In the genomic region with DNA sequence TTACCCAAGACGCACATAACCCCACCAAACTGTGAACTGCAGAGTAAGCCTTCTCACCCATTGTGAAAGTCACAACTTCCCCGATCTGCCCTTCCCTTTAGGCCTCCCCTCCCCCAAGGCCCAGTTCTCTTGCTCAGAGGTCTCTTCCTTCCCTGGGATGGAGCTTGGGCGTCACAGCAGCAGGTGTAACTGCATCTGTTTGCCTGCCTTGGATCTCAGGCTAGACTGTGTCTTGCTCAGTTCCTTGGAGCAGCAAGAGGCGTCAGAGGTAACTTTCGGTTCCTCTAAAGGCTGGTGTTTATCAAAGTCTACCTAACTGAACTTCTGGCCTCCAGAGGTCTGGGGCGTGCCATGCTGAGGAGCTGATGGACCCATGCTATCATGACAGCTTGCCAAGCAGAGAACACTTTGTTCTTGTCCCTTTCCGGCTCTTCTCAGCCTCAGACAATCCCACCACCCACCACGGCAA, we compare ENCODE assay signal across 8 mouse cellular contexts. TPM values are rescaled to one million over a fixed set of nuclear protein-coding genes. Genes with fewer than 3 reads are reported as not detected.
A peak's percentile ranks its signal among the peaks of the same experiment; 100 is the strongest.
DNase-seq lines count a peak whose midpoint lies in the region; ATAC-seq and TF ChIP-seq lines count a peak whose summit lies in the region.

No protein-coding gene starts in this region.

- H3K4me3 ChIP-seq in G1E (ENCODE audit: low read depth, low read length), result peak overlapping the region; percentile 1; the same call in 1 of the 2 replicates
- H3K4me3 ChIP-seq in spleen, adult 2 months (ENCODE audit: extremely low read depth, insufficient read depth, insufficient read length), result no peak overlapping the region
- no peak overlapping the region for H3K4me3 ChIP-seq in midbrain, embryonic 11.5 days (ENCODE audit: low read depth, low read length)

- no peaks in the 10 kb centered on the region for H3K27me3 ChIP-seq in G1E (ENCODE audit: insufficient read depth, low read length)
- H3K27me3 ChIP-seq in spleen, adult 2 months (ENCODE audit: control insufficient read depth, insufficient read depth, low read length), result no peaks in the 10 kb centered on the region
- H3K27me3 ChIP-seq in midbrain, embryonic 11.5 days (ENCODE audit: control insufficient read depth, insufficient read depth, low read length), result no peaks in the 10 kb centered on the region

- H3K9me3 ChIP-seq in G1E (replicated peaks), result no peaks in the 10 kb centered on the region
- no peaks in the 10 kb centered on the region for H3K9me3 ChIP-seq in midbrain, embryonic 11.5 days (ENCODE audit: control insufficient read depth, low read length)

- TF ChIP-seq POLR2A in spleen, adult 2 months (IDR thresholded peaks at IDR 0.05; ENCODE audit: low read depth, low read length), result no peak

- H3K27ac ChIP-seq in spleen, adult 2 months (ENCODE audit: insufficient read depth, low read length), result peak overlapping the region; percentile 83
- no peak overlapping the region for H3K27ac ChIP-seq in midbrain, embryonic 11.5 days (ENCODE audit: low read depth, low read length)

- DNase-seq in A20 (ENCODE audit: low read depth, low spot score) (peak; percentile 97), G1E (ENCODE audit: low spot score) (no peak)
- DNase-seq in heart, postnatal 4 days, result peak; percentile 22
- peak; percentile 82 to 87 for DNase-seq in lung, adult 18-20 months
- DNase-seq in spleen, adult 2 months (ENCODE audit: low read depth in 1 of 2, low spot score in 2 of 2), result peak; percentile 78 to 94
- no peak for DNase-seq in retina, embryonic 14.5 days (ENCODE audit: low spot score)
- no peak for DNase-seq in midbrain, embryonic 11.5 days (ENCODE audit: low spot score, missing footprints)
- no peak for DNase-seq in urinary bladder, adult 18-20 months (ENCODE audit: low spot score in 2 of 2)

- peaks cover 73% of the 10 kb centered on the region for H3K36me3 ChIP-seq in G1E (replicated peaks)
- 0 out of 2 replicates have a peak, but pooled peaks cover 1% of the 10 kb centered on the region for H3K36me3 ChIP-seq in spleen, adult 2 months (ENCODE audit: control insufficient read depth, insufficient read depth, low read length)
- H3K36me3 ChIP-seq in midbrain, embryonic 11.5 days (ENCODE audit: control insufficient read depth, insufficient read depth, low read length), result no peaks in the 10 kb centered on the region

- 7% methylated on average over 8 of the region's 8 CpGs for WGBS in spleen, adult 2 months
- 82% methylated on average over 8 of the region's 8 CpGs for WGBS in midbrain, embryonic 11.5 days

- H3K4me1 ChIP-seq in G1E (ENCODE audit: insufficient read depth, low read depth, low read length), result peaks cover 75% of the 10 kb centered on the region
- H3K4me1 ChIP-seq in spleen, adult 2 months (ENCODE audit: control insufficient read depth, insufficient read depth, insufficient read length), result peaks cover 42% of the 10 kb centered on the region
- no peaks in the 10 kb centered on the region for H3K4me1 ChIP-seq in midbrain, embryonic 11.5 days (ENCODE audit: control insufficient read depth, insufficient read depth, low read length)

- H3K4me2 ChIP-seq in midbrain, embryonic 11.5 days, result no peak overlapping the region

- no peak for ATAC-seq in G1E (ENCODE audit: extremely low read depth, insufficient number of reproducible peaks, low FRiP score, poor library complexity, severe bottlenecking)
- no peak for ATAC-seq in midbrain, embryonic 11.5 days (ENCODE audit: low FRiP score)

- no peak overlapping the region for H3K9ac ChIP-seq in midbrain, embryonic 11.5 days (ENCODE audit: low read length)

- TF ChIP-seq CTCF in G1E (IDR thresholded peaks at IDR 0.05; ENCODE audit: low read depth, low read length), result no peak
- TF ChIP-seq CTCF in spleen, adult 2 months (IDR thresholded peaks at IDR 0.05; ENCODE audit: extremely low read depth, insufficient read depth, insufficient read length, insufficient replicate concordance), result no peak

RNA-seq across cellular contexts. Expression of a gene that starts 30.5 kb away (rescaled TPM):
- 186 and 188 TPM in 2 replicates for total RNA-seq in G1E (2014; fragmentation: Nextera tagmentation)
- total RNA-seq in G1E (2017), result 214 and 238 TPM in 2 replicates
- polyA plus RNA-seq in G1E (2012), result 113 and 122 TPM in 2 replicates
- 10 to 100 TPM; 10.7 to 15.6 TPM for total RNA-seq in heart, postnatal 4 days (2021)
- 204 and 282 TPM in 2 replicates for polyA plus RNA-seq in spleen, adult 2 months (2012; rRNA removed)
- polyA plus RNA-seq in midbrain, embryonic 11.5 days (2014; fragmentation: Nextera tagmentation; extraction: Ambion mirVana), result 2.8 and 4.8 TPM in 2 replicates

Comparison
In these comparisons a context has a peak if more than half of its experiments do, and no peak if none do; other contexts are left out.
1. DNase-seq: peak in A20 (single experiment), heart, postnatal 4 days (single experiment), lung, adult 18-20 months (2 of 2) and spleen, adult 2 months (2 of 2); none in G1E (single experiment), retina, embryonic 14.5 days (single experiment), midbrain, embryonic 11.5 days (single experiment) and urinary bladder, adult 18-20 months (0 of 2).
2. RNA of a gene that starts 30.5 kb away (polyA plus RNA-seq): 204 to 282 TPM in spleen, adult 2 months and 113 to 122 TPM in G1E; 2.8 to 4.8 TPM in midbrain, embryonic 11.5 days; every median in the first group is over 10 times any median in the second.